Mouse (Mus musculus): Measurements from ENCODE around the gene Cuedc1.
"Not testable (repeated sequence)": the region's sequence is repeated elsewhere in the genome, so short reads cannot be mapped to it uniquely, and the experiment has no call there.

Gene Cuedc1

GRCm38 (mm10) chr11:88172601-88173325, 74.9 kb downstream of the Cuedc1 start:
- no peak for DNase-seq (ENCODE audit: low spot score)

GRCm38 (mm10) chr11:88173386-88174025, 75.6 kb downstream of the Cuedc1 start:
- no peak for DNase-seq (ENCODE audit: low spot score)

- no peak for DNase-seq (ENCODE audit: low spot score)
Measured at GRCm38 (mm10) chr11:88180467-88180958, 82.7 kb downstream of the Cuedc1 start.

- no peak for DNase-seq (ENCODE audit: low spot score)
Measured at GRCm38 (mm10) chr11:88180959-88181619, 83.2 kb downstream of the Cuedc1 start.

- DNase-seq (ENCODE audit: low spot score): no peak
Measured at GRCm38 (mm10) chr11:88184632-88185180, 86.8 kb downstream of the Cuedc1 start.

GRCm38 (mm10) chr11:88186078-88186946, 88.5 kb downstream of the Cuedc1 start:
- no peak for DNase-seq (ENCODE audit: low spot score)

GRCm38 (mm10) chr11:88186947-88187243, 89.0 kb downstream of the Cuedc1 start:
- DNase-seq (ENCODE audit: low spot score): no peak

- DNase-seq (ENCODE audit: low spot score): peak; percentile 19
Measured at GRCm38 (mm10) chr11:88187417-88188133, 89.7 kb downstream of the Cuedc1 start.

- no peak for DNase-seq (ENCODE audit: low spot score)
Measured at GRCm38 (mm10) chr11:88188216-88188615, 90.4 kb downstream of the Cuedc1 start.

GRCm38 (mm10) chr11:88188635-88189034, 90.8 kb downstream of the Cuedc1 start:
- no peak for DNase-seq (ENCODE audit: low spot score)

GRCm38 (mm10) chr11:88192595-88192994, 94.7 kb downstream of the Cuedc1 start:
- no peak for DNase-seq (ENCODE audit: low spot score)

GRCm38 (mm10) chr11:88193098-88193823, 95.4 kb downstream of the Cuedc1 start:
- no peak for DNase-seq (ENCODE audit: low spot score)

GRCm38 (mm10) chr11:88193824-88194696, 96.2 kb downstream of the Cuedc1 start:
- no peak for DNase-seq (ENCODE audit: low spot score)

- DNase-seq (ENCODE audit: low spot score): not testable (repeated sequence)
Measured at GRCm38 (mm10) chr11:88195699-88196098, 97.8 kb downstream of the Cuedc1 start.

GRCm38 (mm10) chr11:88197153-88197576, 99.3 kb downstream of the Cuedc1 start:
- peak; percentile 22 for DNase-seq (ENCODE audit: low spot score)

- no peak for DNase-seq (ENCODE audit: low spot score)
Measured at GRCm38 (mm10) chr11:88198223-88198622, 100.4 kb downstream of the Cuedc1 start.

GRCm38 (mm10) chr11:88201172-88201571, 103.3 kb downstream of the Cuedc1 start:
- DNase-seq (ENCODE audit: low spot score): no peak

GRCm38 (mm10) chr11:88202077-88202476, 104.2 kb downstream of the Cuedc1 start:
- DNase-seq (ENCODE audit: low spot score): peak; percentile 74

Data from c-Kit-positive CD71-positive TER-119-positive erythroid progenitor cells, embryonic 14.5 days (primary cell).